Mouse (Mus musculus): Measurements from ENCODE around the gene Gm28041.
"Not testable (repeated sequence)": the region's sequence is repeated elsewhere in the genome, so short reads cannot be mapped to it uniquely, and the experiment has no call there.

Gm28041 gene

DNA sequence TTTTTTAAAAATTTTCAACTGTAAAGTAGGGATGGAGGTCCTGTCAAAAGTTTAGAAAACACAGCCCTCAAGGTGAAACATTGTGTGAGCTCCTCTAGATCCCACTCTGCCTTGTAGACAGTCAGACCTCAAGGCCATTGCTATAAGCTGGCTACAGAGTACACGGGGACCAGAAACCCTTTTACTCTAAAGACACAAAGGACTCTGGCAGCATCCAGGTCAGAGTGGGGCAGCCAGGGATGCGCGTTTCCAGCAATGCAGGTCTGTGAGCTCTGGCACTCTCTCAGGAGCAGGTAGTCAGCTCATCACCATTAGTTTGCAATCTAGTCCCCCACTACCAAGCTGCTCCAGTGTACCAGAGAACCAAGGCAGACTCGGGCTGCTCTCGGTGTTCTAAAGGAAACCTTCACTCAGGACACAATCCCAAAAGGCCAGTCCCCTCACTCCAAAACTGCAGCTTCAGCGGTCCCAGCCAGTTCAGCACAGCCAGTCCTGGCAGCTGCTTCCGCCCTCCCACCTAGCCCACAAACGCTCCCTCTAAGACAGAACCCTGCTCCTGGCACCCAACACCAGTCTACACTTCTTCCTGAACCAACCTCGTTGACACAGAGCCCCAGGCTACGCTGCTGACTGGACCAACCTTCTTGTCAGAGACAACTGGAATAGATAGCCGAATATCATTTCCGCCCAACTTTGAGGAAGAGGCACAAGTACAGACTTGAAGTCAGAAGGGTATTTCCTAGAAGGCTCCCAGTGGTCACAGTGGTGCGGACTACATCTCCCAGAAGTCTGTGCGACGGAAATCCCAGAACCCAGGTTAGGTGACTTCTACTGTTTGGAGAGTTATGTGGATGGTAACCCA is at the start of gene Gm28041, which contains the start of gene Zfp456:
Gm28041 (minus strand) TSS at position 684 of the 862 bp plus-strand sequence.
Zfp456 (minus strand) TSS at position 761 of the 862 bp plus-strand sequence.
- DNase-seq = peak; percentile 85

DNA sequence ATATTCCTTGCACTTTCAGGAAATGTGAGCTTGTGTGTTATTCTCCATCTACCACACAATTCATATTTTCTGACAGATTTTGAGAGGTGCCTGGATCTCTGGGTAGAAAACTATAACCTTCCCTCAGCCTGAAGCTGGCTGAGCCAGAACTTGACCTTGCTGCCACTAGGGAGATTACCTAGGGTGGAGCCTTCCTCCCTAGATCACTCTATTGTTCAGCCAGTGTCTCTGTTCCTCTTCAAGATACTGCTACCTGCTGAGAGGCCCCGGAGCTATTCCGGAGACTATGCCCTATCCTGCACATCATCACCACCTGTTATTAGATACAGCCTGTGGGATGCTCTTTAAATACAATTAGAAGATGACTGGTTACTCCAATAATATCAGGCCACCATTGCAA is 47.0 kb upstream of the Gm28041 start:
- DNase-seq = not testable (repeated sequence)

DNA sequence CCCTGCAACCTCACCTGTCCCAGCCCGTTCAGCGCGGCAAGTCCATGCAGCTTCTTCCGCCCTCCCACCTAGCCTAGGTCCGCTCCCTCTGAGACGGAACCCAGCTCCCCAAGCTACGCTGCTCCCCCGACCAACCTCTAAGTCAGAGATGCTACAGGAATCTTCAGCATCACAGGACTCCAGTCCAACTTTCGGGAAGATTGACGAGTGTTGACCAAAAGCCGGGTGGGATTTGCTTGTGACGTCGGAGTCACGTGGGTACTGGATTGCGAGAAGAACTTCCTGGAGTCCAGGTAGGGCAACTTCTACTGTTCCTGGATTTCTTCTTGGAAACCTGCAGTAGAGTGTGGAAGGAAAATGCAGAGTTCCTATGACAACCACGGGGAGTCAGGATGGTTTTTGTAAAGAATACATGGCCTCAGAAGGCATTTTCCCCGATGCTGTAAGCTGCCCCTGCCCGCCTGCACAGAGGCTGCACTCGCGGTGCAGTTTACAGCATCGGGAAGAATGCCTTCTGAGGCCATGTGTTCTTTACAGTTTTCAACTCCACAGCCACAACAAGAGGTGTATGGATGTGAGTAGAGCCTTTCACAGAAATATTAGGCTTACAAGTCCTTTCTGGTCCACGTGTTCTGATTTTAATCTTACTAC is 45.8 kb upstream of the Gm28041 start, which contains the start of gene Zfp459:
Zfp459 (minus strand) TSS at position 212 of the 651 bp plus-strand sequence.
- peak; percentile 62 for DNase-seq

DNA sequence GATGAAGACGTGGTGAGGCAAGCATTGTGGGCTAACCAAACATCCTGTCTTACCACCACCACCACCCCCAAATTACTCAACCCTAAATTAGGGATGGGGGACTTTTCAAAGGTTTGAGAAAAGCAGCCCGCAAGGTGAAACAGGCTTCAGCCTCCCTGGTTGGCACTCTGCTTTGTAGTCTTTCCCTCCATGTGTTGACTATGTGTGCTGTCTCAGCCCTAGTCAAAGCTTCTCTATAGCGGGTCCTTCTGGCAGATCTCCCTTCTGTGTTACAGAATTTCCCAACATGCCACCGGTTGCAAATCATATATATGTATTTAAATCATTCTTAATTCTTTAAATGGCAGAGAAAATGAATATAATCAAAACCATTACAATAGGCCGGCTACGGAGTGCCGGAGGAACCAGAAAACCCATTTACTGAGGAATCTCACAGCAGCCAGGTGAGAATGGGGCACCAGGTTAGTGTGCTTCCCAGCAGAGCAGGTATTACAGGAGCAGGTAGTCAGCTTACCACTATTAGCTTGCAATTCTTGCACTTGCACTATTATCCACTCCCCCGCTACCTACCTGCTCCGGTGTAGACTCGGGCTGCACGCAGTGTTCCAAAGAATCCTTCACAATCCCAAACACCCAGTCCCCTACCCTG is 45.1 kb upstream of the Gm28041 start:
- DNase-seq = no peak

DNA sequence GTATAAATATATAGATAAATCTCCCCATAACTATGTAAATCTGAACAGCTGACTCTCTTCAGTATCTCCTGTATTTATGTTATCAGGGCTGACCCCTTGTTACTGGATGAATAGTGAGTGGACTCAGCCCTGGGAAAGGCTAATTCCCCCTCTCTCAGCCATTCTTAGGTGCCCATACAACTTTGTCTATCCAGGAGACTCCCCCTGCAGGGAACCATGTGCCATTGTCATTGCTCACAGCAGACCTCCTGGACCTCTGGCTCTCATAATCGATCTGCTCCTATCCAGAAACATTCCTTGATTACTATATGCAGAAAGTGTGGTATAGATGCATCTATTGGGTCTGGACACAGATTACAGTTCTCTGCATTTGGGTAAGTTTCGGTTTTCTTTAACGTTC is 41.3 kb upstream of the Gm28041 start:
- DNase-seq = no peak

DNA sequence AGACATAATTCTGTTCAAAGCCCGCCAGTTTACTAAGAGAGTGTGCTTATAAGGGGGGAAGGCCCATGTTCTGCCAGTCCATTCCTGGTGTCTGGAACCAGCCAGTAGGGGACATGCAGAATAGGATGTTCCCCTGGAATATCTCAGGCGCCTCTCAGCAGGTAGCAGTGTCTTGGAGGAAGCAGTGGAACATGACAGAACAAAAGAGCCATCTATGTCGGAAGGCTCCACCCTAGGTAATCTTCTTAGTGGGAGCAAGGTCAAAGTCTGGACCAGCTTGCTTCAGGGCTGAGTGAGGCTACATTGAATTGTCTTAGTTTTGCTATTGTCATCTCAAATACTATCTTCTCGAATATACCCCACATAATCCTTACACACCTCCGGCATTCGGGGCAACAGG is 40.2 kb upstream of the Gm28041 start:
- no peak for DNase-seq

DNA sequence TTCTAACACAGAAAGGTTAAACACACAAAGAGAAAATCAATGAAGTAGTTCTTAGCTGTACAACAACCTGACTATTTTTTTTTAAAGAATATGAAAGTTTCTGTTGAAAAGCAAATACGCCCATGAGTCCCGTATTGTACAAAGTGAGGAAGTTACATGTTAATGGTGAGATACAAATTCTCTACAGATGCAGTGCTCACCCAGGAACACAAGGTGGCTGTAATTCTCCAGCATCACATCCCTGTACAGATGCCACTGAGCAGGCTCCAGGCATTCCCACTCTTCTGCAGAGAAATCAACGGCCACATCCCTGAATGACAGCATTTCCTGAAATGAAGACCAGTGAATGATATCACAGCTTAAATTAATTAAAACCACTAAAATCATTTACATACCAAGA is 38.1 kb upstream of the Gm28041 start:
- not testable (repeated sequence) for DNase-seq

DNA sequence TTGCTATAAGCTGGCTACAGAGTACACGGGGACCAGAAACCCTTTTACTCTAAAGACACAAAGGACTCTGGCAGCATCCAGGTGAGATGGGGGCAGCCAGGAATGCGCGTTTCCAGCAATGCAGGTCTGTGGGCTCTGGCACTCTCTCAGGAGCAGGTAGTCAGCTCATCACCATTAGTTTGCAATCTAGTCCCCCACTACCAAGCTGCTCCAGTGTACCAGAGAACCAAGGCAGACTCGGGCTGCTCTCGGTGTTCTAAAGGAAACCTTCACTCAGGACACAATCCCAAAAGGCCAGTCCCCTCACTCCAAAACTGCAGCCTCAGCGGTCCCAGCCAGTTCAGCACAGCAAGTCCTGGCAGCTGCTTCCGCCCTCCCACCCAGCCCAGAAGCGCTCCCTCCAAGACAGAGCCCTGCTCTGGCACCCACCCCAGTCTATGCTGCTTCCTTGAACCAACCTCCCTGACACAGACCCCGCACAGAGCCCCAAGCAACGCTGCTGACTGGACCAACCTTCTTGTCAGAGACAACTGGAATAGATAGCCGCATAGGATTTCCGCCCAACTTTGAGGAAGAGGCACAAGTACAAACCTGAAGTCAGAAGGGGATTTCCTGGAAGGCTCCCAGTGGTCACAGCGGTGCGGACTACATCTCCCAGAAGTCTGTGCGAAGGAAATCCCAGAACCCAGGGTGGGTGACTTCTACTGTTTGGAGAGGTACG is 23.8 kb upstream of the Gm28041 start, which contains the start of gene Zfp429:
Zfp429 (minus strand) TSS at position 637 of the 721 bp plus-strand sequence.
- peak; percentile 84 for DNase-seq

DNA sequence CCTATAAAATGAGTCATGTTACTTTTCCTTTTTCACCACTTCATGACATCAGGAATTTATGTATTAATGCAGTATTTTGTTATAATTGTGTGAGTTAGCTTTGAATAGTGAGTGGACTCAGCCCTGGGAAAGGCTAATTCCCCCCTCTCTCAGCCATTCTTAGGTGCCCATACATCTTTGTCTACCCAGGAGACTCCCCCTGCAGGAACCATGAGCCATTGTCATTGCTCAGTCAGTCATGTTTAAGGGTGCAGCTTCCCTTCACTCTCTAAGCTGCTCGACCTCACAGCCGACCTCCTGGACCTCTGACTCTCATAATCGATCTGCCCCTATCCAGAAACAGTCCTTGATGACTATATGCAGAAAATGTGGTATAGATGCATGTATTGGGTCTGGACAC is 722 bp upstream of the Gm28041 start:
- DNase-seq = not testable (repeated sequence)

DNA sequence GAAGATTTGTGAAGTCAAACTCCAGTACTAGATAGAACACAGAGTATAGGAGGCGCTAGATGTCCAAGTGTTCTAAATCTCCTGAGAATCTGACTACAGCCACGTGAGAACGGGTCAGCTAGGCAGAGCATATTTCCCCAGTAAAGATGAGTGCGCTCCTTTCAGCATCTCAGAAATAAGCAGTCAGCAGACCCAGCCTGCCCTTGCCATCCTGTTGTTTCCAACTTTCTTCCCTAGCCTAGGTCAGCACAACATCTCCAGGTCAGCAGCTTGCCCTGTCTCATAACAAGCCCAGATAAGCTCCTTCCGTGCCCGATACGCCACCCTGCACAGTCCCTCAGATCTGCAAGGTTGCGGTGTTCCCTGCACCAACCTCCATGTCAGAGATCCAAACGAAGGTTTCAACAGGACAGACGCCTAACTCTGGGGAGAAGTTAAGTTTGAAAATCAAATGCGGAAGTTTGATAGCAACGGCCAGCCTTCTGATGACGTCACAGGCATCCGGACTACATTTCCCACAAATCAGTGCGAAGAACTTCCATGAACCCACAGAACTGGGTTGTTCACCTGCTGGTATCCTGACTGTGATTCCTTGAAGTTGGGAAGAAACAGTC is 15.3 kb downstream of the Gm28041 start, which contains the start of the genes Gm28044 and Zfp953:
Gm28044 (minus strand) TSS at position 406 of the 614 bp plus-strand sequence.
Zfp953 (minus strand) TSS at position 475 of the 614 bp plus-strand sequence.
- DNase-seq = peak; percentile 94

DNA sequence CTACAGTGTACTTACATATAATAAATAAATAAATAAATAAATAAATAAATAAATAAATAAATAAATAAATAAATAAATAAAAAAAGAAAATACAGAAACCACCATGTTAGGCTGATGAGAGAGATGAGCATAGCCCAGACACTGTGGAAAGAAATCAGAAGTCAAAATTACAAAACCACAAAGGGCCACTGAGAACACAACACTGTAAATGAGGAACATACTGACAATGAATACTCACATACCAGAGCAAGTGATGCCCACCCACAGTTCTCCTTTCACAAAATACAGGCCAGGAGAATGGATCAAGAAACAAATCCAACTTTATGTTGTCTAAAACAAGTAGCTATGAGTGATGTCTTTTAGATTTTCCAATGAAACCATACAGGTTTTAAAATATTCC is 23.7 kb downstream of the Gm28041 start:
- DNase-seq = no peak

DNA sequence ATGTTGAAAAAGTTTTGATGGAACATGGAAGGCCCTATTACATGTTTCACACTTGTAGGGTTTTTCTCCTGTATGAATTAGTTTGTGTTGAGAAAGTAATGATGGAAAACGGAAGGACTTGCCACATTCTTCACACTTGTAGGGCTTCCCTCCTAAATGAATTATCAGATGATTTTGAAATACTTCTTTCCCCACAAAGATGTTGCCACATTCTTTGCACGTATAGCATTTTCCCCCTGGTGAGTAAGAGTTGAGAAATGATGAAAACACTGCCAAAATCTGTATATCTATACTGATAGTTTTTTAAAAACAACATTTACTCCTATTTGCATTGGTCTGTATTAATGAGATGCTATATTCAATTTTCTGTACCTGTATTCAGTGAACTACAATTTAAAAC is 32.1 kb downstream of the Gm28041 start:
- no peak for DNase-seq

DNA sequence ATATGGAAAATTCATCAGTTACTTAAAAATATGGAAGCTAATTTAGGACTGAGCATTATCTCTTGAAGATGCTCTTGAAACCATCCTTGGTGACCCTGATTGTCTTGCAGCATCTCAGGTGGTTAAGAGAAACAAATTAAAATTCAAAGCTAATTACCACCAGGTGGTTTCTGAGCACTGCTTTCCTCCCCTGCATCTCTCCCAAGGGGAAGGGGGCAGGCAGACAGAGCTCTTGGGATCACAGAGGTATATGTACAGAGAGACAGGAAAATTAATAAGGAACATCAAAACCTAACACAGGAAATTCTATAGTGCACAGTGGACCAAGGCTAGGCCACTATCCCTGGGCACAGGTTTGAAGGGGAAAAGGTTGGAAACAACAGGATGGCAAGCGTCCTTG is 42.7 kb downstream of the Gm28041 start:
- peak; percentile 0 for DNase-seq

DNA sequence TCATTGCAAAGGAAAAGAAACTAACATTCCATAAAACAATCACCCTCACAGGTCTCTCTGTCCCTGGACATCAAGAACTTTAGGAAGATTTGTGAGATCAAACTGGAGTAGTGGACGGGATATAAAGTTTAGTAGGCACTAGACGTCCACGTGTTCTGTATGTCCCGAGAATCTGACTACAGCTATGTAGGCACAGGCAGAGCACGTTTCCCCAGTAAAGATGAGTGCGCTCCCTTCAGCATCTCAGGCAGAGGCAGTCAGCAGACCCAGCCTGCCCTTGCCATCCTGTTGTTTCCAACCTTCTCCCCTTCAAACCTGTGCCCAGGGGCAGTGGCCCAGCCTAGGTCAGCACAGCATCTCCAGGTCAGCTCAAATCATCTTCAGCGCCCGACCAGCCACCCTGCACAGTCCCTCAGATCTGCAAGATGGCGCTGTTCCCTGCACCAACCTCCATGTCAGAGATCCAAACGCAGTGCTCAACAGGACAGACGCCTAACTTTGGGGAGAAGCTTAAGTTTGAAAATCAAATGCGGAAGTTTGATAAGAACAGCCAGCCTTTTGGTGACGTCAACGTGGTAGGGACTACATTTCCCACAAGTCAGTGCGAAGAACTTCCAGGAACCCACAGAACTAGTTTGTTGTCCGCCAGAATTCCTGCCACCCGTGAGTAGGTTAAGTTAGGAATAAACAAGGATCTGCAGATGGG is 43.4 kb downstream of the Gm28041 start, which contains the start of gene Zfp595:
Zfp595 (minus strand) TSS at position 552 of the 706 bp plus-strand sequence.
- DNase-seq = peak; percentile 92

DNA sequence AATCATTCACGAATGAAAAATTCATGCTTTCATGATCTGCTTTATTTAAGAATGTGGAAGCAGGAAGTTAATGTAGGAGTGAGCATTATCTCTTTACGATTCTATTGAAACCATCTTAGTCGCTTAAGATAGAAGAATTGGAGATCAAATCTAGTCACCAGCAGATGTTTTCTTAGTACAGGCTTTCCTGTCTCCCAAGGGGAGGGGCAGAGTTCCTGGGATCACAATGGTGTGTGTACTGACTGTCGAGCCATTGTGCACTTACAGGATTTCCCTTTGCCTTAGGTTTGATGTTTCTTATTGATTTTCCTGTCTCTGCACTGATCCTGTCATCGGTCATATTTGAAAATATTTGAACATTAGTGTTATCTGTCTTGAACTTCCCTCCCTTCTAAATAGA is 68.8 kb downstream of the Gm28041 start:
- peak; percentile 3 for DNase-seq

DNA sequence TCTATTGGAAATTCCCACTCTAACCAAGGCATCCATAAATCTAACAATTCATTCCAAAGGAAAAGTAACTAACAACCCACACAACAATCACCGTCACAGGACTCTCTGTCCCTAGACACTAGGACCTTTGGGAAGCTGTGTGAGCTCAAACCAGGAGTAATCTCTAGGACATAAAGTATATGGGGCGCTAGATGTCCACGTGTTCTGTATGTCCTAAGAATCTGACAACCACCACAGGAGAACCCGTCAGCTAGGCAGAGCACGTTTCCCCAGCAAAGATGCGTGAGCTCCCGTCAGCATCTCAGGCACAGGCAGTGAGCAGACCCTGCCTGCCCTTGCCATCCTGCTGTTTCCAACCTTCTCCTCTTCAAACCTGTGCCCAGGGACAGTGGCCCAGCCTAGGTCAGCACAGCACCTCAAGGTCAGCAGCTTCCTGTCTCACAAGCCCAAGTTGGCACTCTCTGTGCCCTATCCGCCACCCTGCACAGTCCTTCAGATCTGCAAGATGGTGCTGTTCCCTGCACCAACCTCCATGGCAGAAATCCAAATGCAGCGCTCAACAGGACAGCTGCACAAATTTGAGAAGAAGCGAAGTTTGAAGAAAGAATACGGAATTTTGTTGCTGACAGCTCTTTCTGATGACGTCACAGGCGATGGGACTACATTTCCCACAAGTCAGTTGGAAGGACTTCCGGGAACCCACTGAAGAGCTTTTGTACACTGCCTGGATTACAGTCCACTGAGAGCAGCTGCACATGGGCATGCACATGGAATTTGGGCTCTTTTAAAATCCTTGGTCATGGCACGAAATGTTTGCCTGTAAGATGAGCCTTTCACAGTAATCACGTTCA is 69.5 kb downstream of the Gm28041 start, which contains the start of gene Zfp457:
Zfp457 (minus strand) TSS at position 664 of the 851 bp plus-strand sequence.
- DNase-seq = peak; percentile 91
